Mouse (Mus musculus) embryonic facial prominence, embryonic 10.5 days (tissue): ENCODE measurements around the gene Kcnab1. TPM values are rescaled to one million over a fixed set of nuclear protein-coding genes. Genes with fewer than 3 reads are reported as not detected.

Source experiments
- DNase-seq: peaks from one replicate; pipeline ENCODE4 v3.0.0-alpha.2; 2017; ENCODE audit warnings: low spot score
- H3K27ac ChIP-seq: fragments of 300-500 bp; sonication (generic); replicated peaks from 2 replicates; pipeline ENCODE4 v1.5.1; 2016; ENCODE audit warnings: mild to moderate bottlenecking
- H3K27me3 ChIP-seq: fragments of 300-500 bp; sonication (generic); replicated peaks from 2 replicates; pipeline ENCODE4 v1.6.1; 2016; ENCODE audit warnings: low read depth, mild to moderate bottlenecking; ENCODE audit not compliant: poor library complexity, severe bottlenecking
- H3K36me3 ChIP-seq: fragments of 300-500 bp; sonication (generic); replicated peaks from 2 replicates; pipeline ENCODE4 v1.6.1; 2016; ENCODE audit warnings: mild to moderate bottlenecking, moderate library complexity
- H3K4me1 ChIP-seq: fragments of 300-500 bp; sonication (generic); 2 replicates; pipeline ENCODE4 v1.6.1; 2016
- H3K4me3 ChIP-seq: fragments of 300-500 bp; sonication (generic); 2 replicates; pipeline ENCODE4 v1.5.1; 2016; ENCODE audit warnings: mild to moderate bottlenecking, moderate library complexity
- H3K9me3 ChIP-seq: fragments of 300-500 bp; sonication (generic); 2 replicates; pipeline ENCODE4 v1.6.1; 2016; ENCODE audit warnings: mild to moderate bottlenecking
- WGBS: fragments of 180-500 bp; shearing (Covaris S2); methylation state at CpG from one replicate; pipeline ENCODE4 v1.1.7; 2016; 5-methylcytosine and 5-hydroxymethylcytosine counted together
- polyA plus RNA-seq: library from polyadenylated mRNA; unstranded; fragments of >200 nt; fragmentation: Nextera tagmentation; extraction: Ambion mirVana; gene quantifications from 2 replicates; pipeline ENCODE4 v1.2.1, GENCODE M21; 2016

Kcnab1 gene
- polyA plus RNA-seq, 1 experiment from 2014 or later: 3.2 TPM

GRCm38 (mm10) chr3:65288994-65289393 is 179.8 kb downstream of the Kcnab1 start:
- no peak overlapping the region for H3K27ac ChIP-seq
- WGBS: 83% methylated on average over 2 of the region's 2 CpGs
- H3K9me3 ChIP-seq: no peaks in the 10 kb centered on the region
- no peaks in the 10 kb centered on the region for H3K27me3 ChIP-seq
- DNase-seq: no peak
- no peaks in the 10 kb centered on the region for H3K36me3 ChIP-seq
- no peaks in the 10 kb centered on the region for H3K4me1 ChIP-seq
- no peak overlapping the region for H3K4me3 ChIP-seq

GRCm38 (mm10) chr3:65296996-65297395 is 187.8 kb downstream of the Kcnab1 start:
- no peaks in the 10 kb centered on the region; the same call in 1 of the 2 replicates for H3K4me1 ChIP-seq
- 27% methylated on average over 4 of the region's 4 CpGs for WGBS
- no peak overlapping the region for H3K27ac ChIP-seq
- no peak for DNase-seq
- no peaks in the 10 kb centered on the region for H3K36me3 ChIP-seq
- H3K4me3 ChIP-seq: no peak overlapping the region
- H3K27me3 ChIP-seq: no peaks in the 10 kb centered on the region
- H3K9me3 ChIP-seq: no peaks in the 10 kb centered on the region

- DNase-seq: no peak
- Histone ChIP-seq H3K27ac (no peak overlapping the region), H3K27me3 (no peaks in the 10 kb centered on the region), H3K36me3 (no peaks in the 10 kb centered on the region), H3K9me3 (no peaks in the 10 kb centered on the region), H3K4me3 (no peak overlapping the region), H3K4me1 (no peaks in the 10 kb centered on the region; the same call in 1 of the 2 replicates)
- 91% methylated on average over 4 of the region's 4 CpGs for WGBS
Measured at GRCm38 (mm10) chr3:65299205-65299604, 190.0 kb downstream of the Kcnab1 start.

- Histone ChIP-seq H3K9me3 (no peaks in the 10 kb centered on the region), H3K27ac (no peak overlapping the region), H3K27me3 (no peaks in the 10 kb centered on the region), H3K36me3 (no peaks in the 10 kb centered on the region), H3K4me3 (no peak overlapping the region), H3K4me1 (no peaks in the 10 kb centered on the region; the same call in 1 of the 2 replicates)
- no peak for DNase-seq
- WGBS: 65% methylated on average over 3 of the region's 3 CpGs
Measured at GRCm38 (mm10) chr3:65301531-65301930, 192.3 kb downstream of the Kcnab1 start.

GRCm38 (mm10) chr3:65302559-65302958 is 193.4 kb downstream of the Kcnab1 start:
- Histone ChIP-seq H3K4me1 (no peaks in the 10 kb centered on the region; the same call in 1 of the 2 replicates), H3K9me3 (no peaks in the 10 kb centered on the region), H3K36me3 (no peaks in the 10 kb centered on the region), H3K27ac (no peak overlapping the region), H3K27me3 (no peaks in the 10 kb centered on the region), H3K4me3 (no peak overlapping the region)
- DNase-seq: no peak
- 14% methylated on average over 5 of the region's 5 CpGs for WGBS

- no peak overlapping the region for H3K27ac ChIP-seq
- H3K4me1 ChIP-seq: no peaks in the 10 kb centered on the region
- H3K36me3 ChIP-seq: no peaks in the 10 kb centered on the region
- DNase-seq: no peak
- H3K4me3 ChIP-seq: no peak overlapping the region
- WGBS: 78% methylated on average over 6 of the region's 6 CpGs
- no peaks in the 10 kb centered on the region for H3K27me3 ChIP-seq
- no peaks in the 10 kb centered on the region for H3K9me3 ChIP-seq
Measured at GRCm38 (mm10) chr3:65315837-65316236, 206.7 kb downstream of the Kcnab1 start.

GRCm38 (mm10) chr3:65316738-65317137 is 207.6 kb downstream of the Kcnab1 start:
- Histone ChIP-seq H3K9me3 (no peaks in the 10 kb centered on the region), H3K4me3 (no peak overlapping the region), H3K4me1 (no peaks in the 10 kb centered on the region), H3K36me3 (no peaks in the 10 kb centered on the region), H3K27ac (no peak overlapping the region), H3K27me3 (no peaks in the 10 kb centered on the region)
- no peak for DNase-seq

- peak; percentile 52 for DNase-seq
- 41% methylated on average over 10 of the region's 10 CpGs for WGBS
- Histone ChIP-seq H3K4me1 (no peaks in the 10 kb centered on the region), H3K9me3 (no peaks in the 10 kb centered on the region), H3K27ac (no peak overlapping the region), H3K27me3 (no peaks in the 10 kb centered on the region), H3K4me3 (no peak overlapping the region), H3K36me3 (no peaks in the 10 kb centered on the region)
Measured at GRCm38 (mm10) chr3:65317876-65318537, 208.8 kb downstream of the Kcnab1 start.

GRCm38 (mm10) chr3:65319248-65320008 is 210.2 kb downstream of the Kcnab1 start:
- no peaks in the 10 kb centered on the region for H3K9me3 ChIP-seq
- 70% methylated on average over 7 of the region's 7 CpGs for WGBS
- no peak for DNase-seq

GRCm38 (mm10) chr3:65320990-65321389 is 211.8 kb downstream of the Kcnab1 start:
- Histone ChIP-seq H3K27me3 (no peaks in the 10 kb centered on the region), H3K4me3 (no peak overlapping the region), H3K36me3 (no peaks in the 10 kb centered on the region), H3K27ac (no peak overlapping the region), H3K9me3 (no peaks in the 10 kb centered on the region), H3K4me1 (no peaks in the 10 kb centered on the region)
- 81% methylated on average over 4 of the region's 4 CpGs for WGBS
- no peak for DNase-seq

More at GRCm38 (mm10) chr3:65319248-65320008, 210.2 kb downstream of the Kcnab1 start:
- no peaks in the 10 kb centered on the region for H3K27me3 ChIP-seq
- no peak overlapping the region for H3K4me3 ChIP-seq
- H3K27ac ChIP-seq: no peak overlapping the region
- H3K36me3 ChIP-seq: no peaks in the 10 kb centered on the region
- H3K4me1 ChIP-seq: no peaks in the 10 kb centered on the region

GRCm38 (mm10) chr3:65321981-65322779 is 213.0 kb downstream of the Kcnab1 start:
- DNase-seq: no peak
- Histone ChIP-seq H3K36me3 (no peaks in the 10 kb centered on the region), H3K9me3 (no peaks in the 10 kb centered on the region), H3K4me1 (no peaks in the 10 kb centered on the region), H3K27ac (no peak overlapping the region), H3K27me3 (no peaks in the 10 kb centered on the region), H3K4me3 (no peak overlapping the region)
- WGBS: 92% methylated on average over 14 of the region's 14 CpGs

- H3K4me1 ChIP-seq: no peaks in the 10 kb centered on the region
- H3K36me3 ChIP-seq: no peaks in the 10 kb centered on the region
- 70% methylated on average over 3 of the region's 3 CpGs for WGBS
- DNase-seq: no peak
- H3K9me3 ChIP-seq: no peaks in the 10 kb centered on the region
- no peak overlapping the region for H3K27ac ChIP-seq
- no peaks in the 10 kb centered on the region for H3K27me3 ChIP-seq
- no peak overlapping the region for H3K4me3 ChIP-seq
Measured at GRCm38 (mm10) chr3:65325254-65325653, 216.1 kb downstream of the Kcnab1 start.
